Mouse (Mus musculus) kidney, postnatal 0 days (tissue): ENCODE data around the gene Ifitm2. TPM values are rescaled to one million over a fixed set of nuclear protein-coding genes. Genes with fewer than 3 reads are reported as not detected.

Experiments used
- ATAC-seq: fragments of 200-750 bp; cut with Nextera tagmentation; replicated peaks from 2 replicates; pipeline ENCODE4 v1.8.0; 2017; ENCODE audit warnings: low read depth, moderate number of reproducible peaks, moderate TSS enrichment, moderate library complexity; ENCODE audit not compliant: low FRiP score
- DNase-seq: peaks from one replicate; pipeline ENCODE4 v3.0.0-alpha.2; 2016; ENCODE audit warnings: low spot score
- H3K27ac ChIP-seq: fragments of 300-500 bp; sonication (generic); 2 replicates; pipeline ENCODE4 v1.5.1; 2014; ENCODE audit warnings: mild to moderate bottlenecking
- H3K27me3 ChIP-seq: fragments of 300-500 bp; sonication (generic); 2 replicates; pipeline ENCODE4 v1.6.1; 2014; ENCODE audit warnings: low read length, mixed read lengths; ENCODE audit not compliant: insufficient read depth
- H3K36me3 ChIP-seq: fragments of 300-500 bp; sonication (generic); 2 replicates; pipeline ENCODE4 v1.6.1; 2014; ENCODE audit warnings: low read length, mixed read lengths; ENCODE audit not compliant: insufficient read depth
- H3K4me1 ChIP-seq: fragments of 300-500 bp; sonication (generic); replicated peaks from 2 replicates; pipeline ENCODE4 v1.6.1; 2014; ENCODE audit warnings: antibody characterized with exemption, low read length, mixed read lengths; ENCODE audit not compliant: insufficient read depth
- H3K4me2 ChIP-seq: fragments of 300-500 bp; sonication (generic); 2 replicates; pipeline ENCODE4 v1.6.1; 2014; ENCODE audit warnings: mild to moderate bottlenecking, low read length, moderate library complexity, mixed read lengths
- H3K4me3 ChIP-seq: fragments of 300-500 bp; sonication (generic); replicated peaks from 2 replicates; pipeline ENCODE4 v1.5.1; 2014; ENCODE audit warnings: low read depth, low read length
- H3K9ac ChIP-seq: fragments of 300-500 bp; sonication (generic); 2 replicates; pipeline ENCODE4 v1.6.1; 2014; ENCODE audit warnings: low read depth, low read length
- H3K9me3 ChIP-seq: fragments of 300-500 bp; sonication (generic); replicated peaks from 2 replicates; pipeline ENCODE4 v1.6.1; 2016; ENCODE audit warnings: low read length, inconsistent platforms, mixed read lengths
- CTCF ChIP-seq: IDR thresholded peaks from 2 replicates; pipeline ENCODE4 v1.5.1; 2016; ENCODE audit warnings: antibody characterized with exemption, low read depth, mild to moderate bottlenecking, moderate library complexity
- WGBS: fragments of 180-500 bp; shearing (Covaris S2); extraction: QIAGEN DNeasy Blood & Tissue Kit; methylation state at CpG from one replicate; pipeline ENCODE4 v1.1.7; 2014; 5-methylcytosine and 5-hydroxymethylcytosine counted together
- polyA plus RNA-seq: library from polyadenylated mRNA; unstranded; fragments of >200 nt; fragmentation: Nextera tagmentation; extraction: Ambion mirVana; gene quantifications from 2 replicates; pipeline ENCODE4 v1.2.1, GENCODE M21; 2015

Ifitm2 gene
- 1,203 and 1,251 TPM in 2 replicates for polyA plus RNA-seq

DNA sequence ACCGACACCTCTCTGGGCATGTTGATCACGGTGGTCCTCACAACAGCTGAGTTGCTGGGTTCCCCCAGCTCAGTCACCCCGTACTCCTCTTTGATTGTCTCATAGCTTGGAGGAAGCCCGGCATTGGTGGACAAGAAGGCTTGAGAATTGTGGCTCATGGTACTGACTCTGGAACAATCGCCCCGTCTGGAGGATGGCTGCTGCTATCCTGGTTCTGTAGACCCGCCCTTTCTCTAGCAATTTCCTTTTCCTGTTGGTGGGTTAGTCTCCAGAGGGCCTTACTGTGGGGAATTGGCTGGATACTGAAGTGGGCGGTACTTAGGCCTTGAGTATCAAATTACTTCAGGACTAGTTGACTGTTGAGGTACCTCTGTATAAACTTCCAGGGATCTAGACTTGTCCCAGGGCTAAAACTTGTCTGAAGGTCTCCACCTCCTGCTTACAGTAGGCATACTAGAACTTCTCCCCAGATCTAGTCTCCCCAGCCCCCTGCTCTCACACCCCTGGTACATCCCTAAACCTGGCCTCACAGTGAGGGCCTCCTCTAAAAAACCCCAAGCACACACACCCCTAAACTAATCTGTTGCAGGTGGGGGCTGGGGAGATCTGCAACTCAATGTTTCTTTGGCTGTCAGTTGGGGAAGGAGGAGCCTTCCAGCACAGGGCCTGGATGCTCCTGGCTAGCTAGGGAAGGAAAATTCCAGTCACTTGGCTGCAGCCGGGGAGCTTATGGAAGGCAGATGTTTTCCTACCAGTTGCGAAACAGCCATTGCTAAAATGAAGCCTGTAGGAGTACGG is at the start of gene Ifitm2, which contains the start of gene Gm45717:
Gene Ifitm2 (minus strand): TSS at position 230 of the 798 bp plus-strand sequence.
Gene Gm45717 (minus strand): TSS at position 180 of the 798 bp plus-strand sequence.
- no peaks in the 10 kb centered on the region for H3K27me3 ChIP-seq
- H3K4me1 ChIP-seq: peaks cover 24% of the 10 kb centered on the region
- peak within 1 kb of the TSS; percentile 56 for H3K4me3 ChIP-seq
- ATAC-seq: peak; percentile 87
- H3K4me2 ChIP-seq: peak within 1 kb of the TSS; percentile 64
- peak within 1 kb of the TSS; percentile 92 for H3K27ac ChIP-seq
- WGBS: 10% methylated on average over 11 of the region's 11 CpGs
- peak; percentile 19; the same call in 1 of the 2 replicates for TF ChIP-seq CTCF
- H3K9me3 ChIP-seq: no peaks in the 10 kb centered on the region
- peak within 1 kb of the TSS; percentile 65 for H3K9ac ChIP-seq
- H3K36me3 ChIP-seq: no peaks in the 10 kb centered on the region
- peak; percentile 99 for DNase-seq

DNA sequence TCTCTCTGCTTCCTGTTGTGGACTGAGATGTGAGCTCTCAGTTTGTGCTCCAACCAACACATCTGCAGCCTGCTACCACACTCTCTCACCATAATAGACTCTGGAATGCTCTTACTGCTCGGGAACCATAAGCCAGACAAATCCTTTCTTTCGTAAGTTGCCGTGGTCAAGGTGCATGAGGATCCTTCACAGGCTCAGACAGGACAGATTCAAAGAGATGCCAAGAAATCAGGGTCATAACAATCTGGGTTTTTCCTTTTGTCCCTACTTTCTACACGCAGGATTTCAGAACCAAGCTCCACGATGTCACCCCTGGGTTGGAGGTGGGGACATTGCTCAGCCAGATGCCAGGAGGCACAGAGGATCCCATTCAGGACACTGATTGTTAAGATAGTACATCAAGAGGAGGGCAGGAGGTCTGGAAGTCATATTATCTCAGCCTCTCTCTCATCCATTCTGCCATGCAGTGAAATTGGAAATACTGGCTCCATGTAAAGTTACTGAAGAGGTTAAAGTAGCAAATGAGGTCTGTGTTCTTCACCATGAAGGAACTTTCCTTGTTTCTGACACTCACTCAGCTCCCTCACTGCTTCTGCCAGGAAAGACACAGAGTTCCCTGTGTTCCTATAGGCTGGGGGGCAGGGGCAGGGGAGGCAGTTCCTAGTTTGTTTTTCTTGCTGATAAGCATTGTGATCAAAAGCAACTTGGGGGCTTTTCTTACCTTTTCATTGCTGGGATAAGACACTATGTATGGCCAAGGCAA is 47.6 kb upstream of the Ifitm2 start:
- H3K9me3 ChIP-seq: no peaks in the 10 kb centered on the region
- DNase-seq: no peak
- no peak for TF ChIP-seq CTCF
- H3K27ac ChIP-seq: no peak overlapping the region
- no peaks in the 10 kb centered on the region for H3K27me3 ChIP-seq
- WGBS: 90% methylated on average over 5 of the region's 5 CpGs
- H3K4me2 ChIP-seq: no peak overlapping the region
- H3K9ac ChIP-seq: no peak overlapping the region
- no peaks in the 10 kb centered on the region; the same call in 1 of the 2 replicates for H3K4me1 ChIP-seq
- ATAC-seq: no peak
- H3K36me3 ChIP-seq: no peaks in the 10 kb centered on the region
- no peak overlapping the region for H3K4me3 ChIP-seq

DNA sequence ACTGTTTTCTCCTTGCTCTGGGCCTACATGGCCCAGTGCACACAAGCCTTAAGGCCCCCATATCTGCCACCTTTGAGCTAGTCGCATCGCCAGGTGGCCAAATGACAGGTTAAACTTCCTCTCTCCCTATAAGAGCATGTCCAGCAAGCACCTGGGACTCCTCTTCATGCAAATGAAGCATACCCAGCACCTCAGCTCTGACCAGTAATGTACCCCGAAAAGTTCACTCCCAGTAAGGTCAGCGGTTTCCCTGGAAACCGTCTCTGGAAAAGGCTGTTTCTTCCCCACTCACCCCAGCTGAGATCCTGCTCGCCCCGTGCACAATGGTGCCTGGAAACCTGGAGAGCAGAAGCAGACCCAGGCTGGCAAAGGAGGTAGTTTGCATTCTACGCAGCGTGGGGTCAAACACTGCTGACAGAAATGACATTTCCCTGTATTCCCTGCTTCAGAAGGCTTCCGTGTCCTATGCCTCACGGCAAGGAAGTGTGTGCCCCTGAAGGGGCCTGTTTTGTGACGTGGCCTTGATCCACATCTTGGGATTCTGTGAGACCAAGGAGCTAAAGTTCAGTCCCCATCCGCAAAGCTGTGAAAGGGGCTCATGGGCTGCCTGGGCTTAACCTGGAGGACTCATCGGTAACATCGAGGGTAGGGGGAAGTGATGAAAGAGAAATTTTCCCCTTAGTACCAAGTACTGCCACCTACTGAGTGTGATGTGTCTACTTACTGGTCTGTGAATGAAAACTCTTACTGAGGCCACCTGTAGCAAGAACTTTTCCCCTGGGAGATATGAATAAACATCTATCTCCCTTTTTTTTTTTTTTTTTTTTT is 45.3 kb upstream of the Ifitm2 start:
- H3K9me3 ChIP-seq: no peaks in the 10 kb centered on the region
- no peak for TF ChIP-seq CTCF
- H3K9ac ChIP-seq: no peak overlapping the region
- no peak overlapping the region for H3K27ac ChIP-seq
- no peaks in the 10 kb centered on the region for H3K27me3 ChIP-seq
- WGBS: 79% methylated on average over 15 of the region's 15 CpGs
- no peak for DNase-seq
- H3K4me1 ChIP-seq: no peaks in the 10 kb centered on the region
- H3K4me3 ChIP-seq: no peak overlapping the region
- H3K36me3 ChIP-seq: no peaks in the 10 kb centered on the region
- no peak overlapping the region for H3K4me2 ChIP-seq
- ATAC-seq: no peak

DNA sequence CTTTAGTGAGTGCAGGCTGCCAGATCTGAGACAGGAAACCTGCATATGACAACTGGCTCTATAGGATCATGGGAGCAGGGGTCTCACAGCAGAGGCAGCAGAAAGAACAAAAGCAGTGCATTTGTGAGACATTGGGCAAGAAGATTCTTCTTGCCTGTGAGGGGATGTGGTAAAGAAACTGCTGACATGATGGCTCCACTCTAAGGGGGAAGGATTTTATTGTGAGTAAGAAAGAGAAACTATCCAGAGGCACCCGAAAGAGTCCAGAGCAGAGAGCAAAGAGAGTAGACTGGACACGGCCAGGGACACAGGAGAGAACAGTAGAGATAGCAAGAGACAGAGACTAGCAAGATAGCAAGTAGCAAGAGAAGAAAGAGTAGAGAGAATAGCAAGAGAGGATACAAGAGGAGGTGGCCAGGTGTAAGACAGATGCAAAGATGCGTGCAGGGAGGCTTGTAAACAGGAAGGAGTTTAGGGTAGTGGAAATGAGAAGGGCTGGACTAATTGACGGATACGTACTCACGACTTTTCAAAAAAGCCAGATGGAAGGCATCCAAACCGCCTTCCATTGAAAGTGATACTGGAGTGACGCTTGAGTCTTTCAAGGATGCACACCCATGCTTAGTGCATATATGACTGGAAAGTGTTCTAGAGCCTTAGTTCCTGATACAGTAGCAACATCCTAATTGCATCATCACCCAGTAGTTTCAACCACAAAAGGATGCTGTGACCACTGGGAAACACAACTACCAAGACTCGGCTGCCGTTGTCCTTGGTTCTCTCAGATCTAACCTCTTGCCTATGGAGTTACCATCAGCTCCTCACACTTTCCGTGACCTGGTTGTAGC is 43.3 kb upstream of the Ifitm2 start:
- H3K4me3 ChIP-seq: no peak overlapping the region
- TF ChIP-seq CTCF: no peak
- H3K27ac ChIP-seq: no peak overlapping the region
- 80% methylated on average over 11 of the region's 11 CpGs for WGBS
- ATAC-seq (no peak), DNase-seq (no peak)
- H3K9me3 ChIP-seq: no peaks in the 10 kb centered on the region
- H3K9ac ChIP-seq: no peak overlapping the region
- H3K36me3 ChIP-seq: no peaks in the 10 kb centered on the region
- H3K4me2 ChIP-seq: no peak overlapping the region
- H3K27me3 ChIP-seq: no peaks in the 10 kb centered on the region
- H3K4me1 ChIP-seq: no peaks in the 10 kb centered on the region

DNA sequence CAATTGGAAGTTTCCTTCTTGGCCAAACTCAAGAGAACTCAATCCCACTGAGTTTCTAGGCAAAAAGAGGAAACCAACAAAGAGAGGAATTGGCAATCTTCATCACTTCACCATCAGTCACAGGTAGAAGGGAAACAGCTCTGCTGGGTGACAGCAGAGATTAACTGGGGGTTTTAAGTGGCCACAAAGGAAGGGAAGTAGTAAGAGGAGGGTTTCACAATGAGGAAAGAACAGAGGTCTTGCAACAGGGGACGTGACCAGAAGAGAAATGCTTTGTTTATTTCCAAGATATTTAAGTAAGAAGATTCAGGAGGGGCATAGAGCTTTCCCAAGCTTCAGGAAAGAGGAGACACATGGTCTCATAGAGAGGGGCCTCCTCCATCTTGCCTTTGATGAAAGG is 42.0 kb upstream of the Ifitm2 start:
- no peak for TF ChIP-seq CTCF
- Histone ChIP-seq H3K4me2 (no peak overlapping the region), H3K4me3 (no peak overlapping the region), H3K27me3 (no peaks in the 10 kb centered on the region), H3K9me3 (no peaks in the 10 kb centered on the region), H3K4me1 (no peaks in the 10 kb centered on the region), H3K9ac (no peak overlapping the region), H3K27ac (no peak overlapping the region), H3K36me3 (no peaks in the 10 kb centered on the region)
- no peak for ATAC-seq
- DNase-seq: no peak
- 53% methylated on average over 1 of the region's 1 CpGs for WGBS
